Mouse (Mus musculus): ENCODE measurements at regions not wholly inside any gene's neighbourhood (a gene's known extent, or its start where the extent isn't known, plus 50 kb on each side); places are given as distances from the start of the nearest gene placed in this dataset.

GRCm38 (mm10) chr7:133487887-133488630, 113.9 kb downstream of the Tex36 start:
- no peak for TF ChIP-seq CTCF (conservative IDR thresholded peaks at IDR 0.05; ENCODE audit: insufficient read depth, insufficient read length, low read depth, low read length)
- TF ChIP-seq POLR2A (IDR thresholded peaks at IDR 0.05; ENCODE audit: low read depth, low read length) = no peak
- Histone ChIP-seq H3K27ac (ENCODE audit: insufficient read depth, low read depth, low read length) (no peak overlapping the region), H3K4me1 (ENCODE audit: control insufficient read depth, insufficient read depth, low read length) (no peaks in the 10 kb centered on the region), H3K36me3 (ENCODE audit: control insufficient read depth, insufficient read depth, low read length) (no peaks in the 10 kb centered on the region), H3K4me3 (ENCODE audit: insufficient read depth, low read depth, low read length) (no peak overlapping the region), H3K27me3 (replicated peaks; ENCODE audit: control insufficient read depth, insufficient read depth, low read length) (no peaks in the 10 kb centered on the region)
- no peak for DNase-seq
- 65% methylated on average over 7 of the region's 7 CpGs for WGBS

DNA sequence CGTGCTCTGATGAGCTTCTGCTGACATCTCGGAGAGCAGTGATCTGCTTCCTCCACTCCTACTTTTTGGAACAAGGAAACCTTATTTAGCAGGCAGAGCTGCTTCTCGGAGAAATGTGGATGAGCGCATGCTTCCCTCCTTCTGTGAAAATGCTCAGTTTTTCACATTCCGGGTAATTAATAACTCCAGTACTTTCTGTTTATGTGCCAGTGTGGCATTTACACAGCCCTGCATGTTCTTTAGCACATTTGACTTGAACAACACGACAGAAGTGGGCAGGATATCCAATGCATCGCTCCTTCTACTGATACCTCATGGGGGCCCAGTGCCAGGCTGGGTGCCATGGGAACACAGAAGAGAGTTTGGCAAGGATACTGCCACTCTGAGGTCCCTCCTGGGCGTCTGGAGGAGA, 117.5 kb downstream of the Tex36 start:
- no peaks in the 10 kb centered on the region for H3K27me3 ChIP-seq (replicated peaks; ENCODE audit: control insufficient read depth, insufficient read depth, low read length)
- no peak overlapping the region for H3K4me3 ChIP-seq (ENCODE audit: insufficient read depth, low read depth, low read length)
- no peaks in the 10 kb centered on the region for H3K36me3 ChIP-seq (ENCODE audit: control insufficient read depth, insufficient read depth, low read length)
- no peak overlapping the region for H3K27ac ChIP-seq (ENCODE audit: insufficient read depth, low read depth, low read length)
- 59% methylated on average over 8 of the region's 8 CpGs for WGBS
- no peak for DNase-seq
- no peaks in the 10 kb centered on the region for H3K4me1 ChIP-seq (ENCODE audit: control insufficient read depth, insufficient read depth, low read length)
- no peak for TF ChIP-seq CTCF (conservative IDR thresholded peaks at IDR 0.05; ENCODE audit: insufficient read depth, insufficient read length, low read depth, low read length)
- no peak for TF ChIP-seq POLR2A (IDR thresholded peaks at IDR 0.05; ENCODE audit: low read depth, low read length)

DNA sequence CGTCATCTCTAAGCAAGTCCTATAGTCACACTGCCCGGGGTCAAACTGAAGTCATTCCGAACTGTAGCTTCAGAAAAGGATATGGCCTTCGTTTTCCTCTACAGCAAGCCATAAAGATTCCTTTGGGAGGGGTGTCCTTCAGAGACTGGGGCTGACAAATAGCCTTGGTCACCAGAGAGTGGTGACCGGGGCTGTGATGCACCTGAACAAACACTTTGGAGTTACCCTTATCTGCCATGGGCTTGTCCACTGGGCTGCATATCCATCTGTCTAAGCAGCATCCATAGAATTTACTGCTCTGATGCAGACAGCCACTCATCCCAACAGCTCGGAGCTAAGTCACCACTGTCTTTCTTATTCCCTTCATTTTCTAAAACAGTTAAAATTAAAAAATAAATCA, 120.4 kb downstream of the Tex36 start:
- TF ChIP-seq POLR2A (IDR thresholded peaks at IDR 0.05; ENCODE audit: low read depth, low read length) (no peak), CTCF (conservative IDR thresholded peaks at IDR 0.05; ENCODE audit: insufficient read depth, insufficient read length, low read depth, low read length) (no peak)
- H3K36me3 ChIP-seq (ENCODE audit: control insufficient read depth, insufficient read depth, low read length) = no peaks in the 10 kb centered on the region
- no peak for DNase-seq
- no peak overlapping the region for H3K4me3 ChIP-seq (ENCODE audit: insufficient read depth, low read depth, low read length)
- no peaks in the 10 kb centered on the region for H3K4me1 ChIP-seq (ENCODE audit: control insufficient read depth, insufficient read depth, low read length)
- 62% methylated on average over 6 of the region's 6 CpGs for WGBS
- H3K27me3 ChIP-seq (replicated peaks; ENCODE audit: control insufficient read depth, insufficient read depth, low read length) = no peaks in the 10 kb centered on the region
- no peak overlapping the region for H3K27ac ChIP-seq (ENCODE audit: insufficient read depth, low read depth, low read length)

DNA sequence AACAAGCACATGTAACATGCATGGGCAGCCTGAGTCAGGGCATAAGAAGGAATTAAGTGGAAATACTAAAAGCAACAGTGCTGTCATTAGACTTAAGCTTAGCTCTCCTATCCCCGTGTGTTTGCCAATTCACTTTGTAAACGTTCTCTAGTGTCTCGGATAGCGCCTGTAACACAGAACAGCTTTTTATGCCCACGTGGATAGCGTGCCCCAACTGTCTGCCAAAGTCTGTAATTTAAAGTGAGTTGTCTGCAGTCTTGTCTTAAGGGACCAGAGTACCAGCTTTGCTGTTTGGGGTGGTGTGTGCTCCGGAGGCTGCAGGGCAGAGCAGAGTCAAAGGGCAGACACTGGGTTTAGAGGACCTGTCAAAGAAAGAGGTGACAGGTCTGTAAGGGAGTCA, 122.3 kb downstream of the Tex36 start:
- Histone ChIP-seq H3K4me1 (ENCODE audit: control insufficient read depth, insufficient read depth, low read length) (no peaks in the 10 kb centered on the region), H3K4me3 (ENCODE audit: insufficient read depth, low read depth, low read length) (no peak overlapping the region), H3K27me3 (replicated peaks; ENCODE audit: control insufficient read depth, insufficient read depth, low read length) (no peaks in the 10 kb centered on the region), H3K36me3 (ENCODE audit: control insufficient read depth, insufficient read depth, low read length) (no peaks in the 10 kb centered on the region), H3K27ac (ENCODE audit: insufficient read depth, low read depth, low read length) (no peak overlapping the region)
- no peak for TF ChIP-seq CTCF (conservative IDR thresholded peaks at IDR 0.05; ENCODE audit: insufficient read depth, insufficient read length, low read depth, low read length)
- no peak for TF ChIP-seq POLR2A (IDR thresholded peaks at IDR 0.05; ENCODE audit: low read depth, low read length)
- no peak for DNase-seq
- 54% methylated on average over 7 of the region's 7 CpGs for WGBS

DNA sequence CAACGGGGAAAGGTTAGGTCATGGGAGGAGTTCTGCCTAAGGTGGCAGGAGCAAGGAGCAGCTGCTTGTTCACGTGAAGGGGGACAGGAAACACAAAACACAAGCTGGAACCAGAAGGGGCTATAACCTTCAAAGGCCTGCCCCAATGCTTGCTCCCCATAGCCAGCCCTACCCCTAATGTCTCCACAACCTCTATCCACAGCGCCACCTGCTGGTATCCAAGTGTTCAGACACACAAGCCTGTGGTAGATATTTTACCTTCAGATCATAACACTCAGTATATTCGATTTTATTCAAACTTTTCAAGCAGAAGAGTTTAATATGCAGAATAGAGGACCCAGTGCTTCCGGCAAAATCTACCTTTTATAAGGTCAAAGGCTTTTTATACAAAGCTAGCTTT, 124.0 kb downstream of the Tex36 start:
- Histone ChIP-seq H3K4me1 (ENCODE audit: control insufficient read depth, insufficient read depth, low read length) (no peaks in the 10 kb centered on the region), H3K36me3 (ENCODE audit: control insufficient read depth, insufficient read depth, low read length) (no peaks in the 10 kb centered on the region), H3K4me3 (ENCODE audit: insufficient read depth, low read depth, low read length) (no peak overlapping the region), H3K27ac (ENCODE audit: insufficient read depth, low read depth, low read length) (no peak overlapping the region), H3K27me3 (replicated peaks; ENCODE audit: control insufficient read depth, insufficient read depth, low read length) (no peaks in the 10 kb centered on the region)
- TF ChIP-seq POLR2A (IDR thresholded peaks at IDR 0.05; ENCODE audit: low read depth, low read length) = no peak
- TF ChIP-seq CTCF (conservative IDR thresholded peaks at IDR 0.05; ENCODE audit: insufficient read depth, insufficient read length, low read depth, low read length) = no peak
- DNase-seq = no peak
- 78% methylated on average over 5 of the region's 5 CpGs for WGBS

DNA sequence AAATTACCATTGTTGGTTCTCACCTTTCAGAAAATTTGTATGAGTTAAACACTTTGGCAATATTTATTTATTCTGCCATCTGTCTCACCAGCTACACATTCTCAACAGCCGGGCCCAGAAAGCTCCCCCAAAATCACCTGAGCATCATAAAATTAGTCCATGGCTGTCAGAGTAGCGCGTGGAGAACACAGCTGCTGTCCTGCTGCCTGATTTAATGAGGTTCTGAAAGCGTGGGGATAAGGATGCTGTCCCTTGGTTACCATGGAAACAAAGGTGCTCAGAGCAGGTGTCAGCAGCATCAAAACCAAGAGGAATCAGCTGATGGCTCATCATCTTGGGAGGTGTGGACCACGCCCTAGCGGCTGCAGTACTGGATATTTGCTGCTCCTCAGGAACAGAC, 124.7 kb downstream of the Tex36 start:
- Histone ChIP-seq H3K27me3 (replicated peaks; ENCODE audit: control insufficient read depth, insufficient read depth, low read length) (no peaks in the 10 kb centered on the region), H3K27ac (ENCODE audit: insufficient read depth, low read depth, low read length) (no peak overlapping the region), H3K4me1 (ENCODE audit: control insufficient read depth, insufficient read depth, low read length) (no peaks in the 10 kb centered on the region), H3K36me3 (ENCODE audit: control insufficient read depth, insufficient read depth, low read length) (no peaks in the 10 kb centered on the region), H3K4me3 (ENCODE audit: insufficient read depth, low read depth, low read length) (no peak overlapping the region)
- WGBS = 81% methylated on average over 6 of the region's 6 CpGs
- no peak for DNase-seq
- TF ChIP-seq POLR2A (IDR thresholded peaks at IDR 0.05; ENCODE audit: low read depth, low read length) = no peak
- TF ChIP-seq CTCF (conservative IDR thresholded peaks at IDR 0.05; ENCODE audit: insufficient read depth, insufficient read length, low read depth, low read length) = no peak

DNA sequence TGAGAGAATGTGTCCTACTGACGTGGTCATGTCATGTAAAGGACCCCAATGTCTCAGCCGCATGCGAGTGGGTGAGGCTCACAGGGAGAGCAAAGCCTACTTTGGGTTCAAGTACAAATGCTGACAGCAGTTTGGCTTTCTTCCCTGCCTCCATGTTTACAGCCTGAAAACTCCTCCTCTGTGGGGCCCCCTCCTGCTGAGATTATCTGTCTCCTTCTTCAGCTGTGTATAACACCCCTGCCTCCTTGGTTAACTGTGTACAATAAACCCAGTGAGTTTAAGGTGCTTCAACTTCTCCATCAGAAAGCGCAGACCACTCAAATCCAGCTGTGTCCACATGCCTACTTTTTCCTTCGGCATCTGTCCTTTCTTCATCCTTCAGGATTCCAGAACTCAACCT, 130.3 kb downstream of the Tex36 start:
- no peak for DNase-seq
- Histone ChIP-seq H3K4me3 (ENCODE audit: insufficient read depth, low read depth, low read length) (no peak overlapping the region), H3K4me1 (ENCODE audit: control insufficient read depth, insufficient read depth, low read length) (no peaks in the 10 kb centered on the region), H3K27me3 (replicated peaks; ENCODE audit: control insufficient read depth, insufficient read depth, low read length) (no peaks in the 10 kb centered on the region), H3K27ac (ENCODE audit: insufficient read depth, low read depth, low read length) (no peak overlapping the region), H3K36me3 (ENCODE audit: control insufficient read depth, insufficient read depth, low read length) (no peaks in the 10 kb centered on the region)
- WGBS = 80% methylated on average over 5 of the region's 5 CpGs
- no peak for TF ChIP-seq POLR2A (IDR thresholded peaks at IDR 0.05; ENCODE audit: low read depth, low read length)

All from kidney, adult 2 months (tissue).